Mouse (Mus musculus) layer of hippocampus, adult 9-10 months (tissue): ENCODE measurements at regions not wholly inside any gene's neighbourhood (a gene's known extent, or its start where the extent isn't known, plus 50 kb on each side); places are given as distances from the start of the nearest gene placed in this dataset.

Experiments used
- DNase-seq: peaks from one replicate; pipeline ENCODE4 v3.0.0; 2022; ENCODE audit warnings: low spot score

DNA sequence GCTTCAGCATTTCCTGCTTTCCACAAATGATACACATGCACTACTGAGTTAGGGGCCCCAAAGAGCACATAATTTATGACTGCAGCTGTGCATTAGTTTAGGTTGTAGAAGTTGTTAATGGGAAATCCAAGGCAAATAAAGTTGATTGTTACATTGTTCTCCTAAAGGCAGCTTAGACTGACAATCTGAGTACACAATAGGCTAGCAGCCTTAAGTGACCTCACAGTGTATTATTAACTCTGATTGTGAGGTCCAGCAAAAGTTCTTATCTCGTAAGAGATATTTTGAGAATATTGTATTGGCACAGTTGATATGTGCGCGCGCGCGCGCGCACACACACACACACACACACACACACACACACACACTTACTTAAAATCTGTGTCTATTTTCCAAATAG is 70.5 kb upstream of the Yae1d1 start:
- DNase-seq: no peak

DNA sequence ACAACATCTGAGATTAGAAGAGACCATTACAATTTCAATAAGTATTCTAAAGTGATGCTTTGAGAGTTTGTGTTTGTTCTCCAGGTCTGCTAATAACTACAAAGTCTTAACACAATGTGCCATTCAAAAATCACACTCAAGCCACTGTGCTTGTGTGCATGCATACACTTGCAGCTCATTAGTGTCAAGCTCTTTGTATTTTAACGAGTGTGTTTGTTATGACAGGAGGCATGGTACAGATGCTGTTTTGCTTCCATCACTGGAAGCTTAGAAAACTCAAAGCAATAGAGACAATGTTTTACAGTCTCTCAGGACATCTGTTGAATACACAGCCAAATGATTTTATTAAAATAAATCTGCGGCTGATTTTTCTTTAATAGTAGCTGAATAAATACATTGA is 67.1 kb upstream of the Yae1d1 start:
- no peak for DNase-seq

DNA sequence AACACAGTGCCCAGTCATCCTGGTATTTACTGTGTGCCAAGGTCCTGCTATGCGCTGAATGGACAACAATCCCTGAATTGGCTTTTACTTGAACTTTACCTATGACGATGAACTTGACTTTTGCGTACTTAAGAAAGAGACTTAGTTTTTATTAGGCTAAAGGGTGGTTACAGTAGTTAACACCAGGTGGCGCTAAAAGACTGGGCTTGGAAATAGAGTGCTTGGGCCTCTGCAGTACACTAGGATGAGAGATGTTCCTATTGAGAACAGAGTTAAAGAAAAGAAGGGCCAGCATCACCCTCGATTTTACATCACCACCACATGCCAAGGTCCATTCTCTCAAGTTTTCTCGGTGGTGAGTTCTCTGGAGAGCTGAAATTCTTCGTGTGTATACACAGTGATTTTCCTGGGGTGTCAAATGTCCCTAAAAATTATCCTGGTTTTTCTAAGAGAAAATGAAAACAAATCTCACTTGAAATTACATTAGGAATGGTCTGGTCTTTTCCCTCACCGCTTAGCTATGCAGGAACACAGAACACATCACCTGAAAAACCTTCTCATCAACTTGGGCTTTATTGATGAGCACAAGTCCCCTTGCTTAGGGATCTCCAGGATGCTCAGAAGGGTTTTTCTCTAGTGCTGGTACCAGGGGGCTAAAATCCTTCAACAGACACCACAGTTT is 64.2 kb upstream of the Yae1d1 start:
- peak; percentile 83 for DNase-seq

DNA sequence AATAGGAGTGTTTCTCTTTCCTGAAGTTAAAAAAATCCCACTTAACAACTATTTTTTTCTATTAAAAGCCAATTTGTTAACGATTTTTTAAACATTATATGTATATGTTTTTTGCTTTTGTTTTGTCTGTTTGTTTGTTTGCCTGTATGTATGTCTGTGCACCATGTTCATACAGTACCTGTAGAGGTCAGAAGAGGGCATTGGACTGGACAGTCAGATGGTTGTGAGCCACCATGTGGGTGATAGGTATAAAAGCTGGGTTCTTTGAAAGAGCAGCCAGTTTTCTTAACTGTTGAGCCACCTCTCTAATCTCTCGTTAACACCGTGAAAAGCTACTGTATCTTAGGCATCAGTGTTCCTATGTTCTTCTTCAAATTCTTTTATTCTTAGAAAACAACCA is 63.7 kb upstream of the Yae1d1 start:
- no peak for DNase-seq

DNA sequence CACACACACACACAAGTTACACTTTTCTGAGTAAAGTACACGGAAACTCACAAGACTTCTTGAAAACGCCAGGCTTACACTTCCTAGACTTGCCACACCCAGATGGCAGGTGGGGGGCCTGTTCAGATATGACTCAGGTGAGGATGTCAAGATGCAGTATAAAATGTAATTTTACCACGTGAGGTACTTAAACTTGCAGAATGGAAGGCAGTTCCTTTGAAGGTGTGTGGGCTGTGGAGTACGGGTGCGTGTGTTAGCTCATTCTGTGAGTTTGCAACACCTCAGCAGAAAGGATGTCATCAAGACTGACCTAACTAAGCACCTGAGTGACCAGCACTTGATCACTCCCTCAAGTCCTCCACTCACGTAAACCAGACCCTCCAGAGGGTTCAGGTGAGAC is 50.0 kb upstream of the Yae1d1 start:
- DNase-seq: no peak
